Mouse (Mus musculus): ENCODE results near the gene Zfp668. TPM values are rescaled to one million over a fixed set of nuclear protein-coding genes. Genes with fewer than 3 reads are reported as not detected.

Gene Zfp668
- polyA plus RNA-seq, 1 experiment: 18.0 TPM

- H3K4me1 ChIP-seq: peaks cover 69% of the 10 kb centered on the region
- H3K4me3 ChIP-seq (replicated peaks): peak overlapping the region; percentile 23
- H3K27me3 ChIP-seq (replicated peaks): no peaks in the 10 kb centered on the region
- TF ChIP-seq FLI1 (IDR thresholded peaks at IDR 0.05; ENCODE audit: low read length) (no peak), GATA1 (IDR thresholded peaks at IDR 0.05; ENCODE audit: borderline replicate concordance, low read length) (no peak)
- H3K9me3 ChIP-seq: peaks cover 45% of the 10 kb centered on the region
- H3K36me3 ChIP-seq (replicated peaks; ENCODE audit: low read length): peaks cover 70% of the 10 kb centered on the region
Measured at GRCm38 (mm10) chr7:127879301-127879700, 2.7 kb upstream of the Zfp668 start.

GRCm38 (mm10) chr7:127876041-127876466 is 574 bp downstream of the Zfp668 start, which contains the start of gene Zfp646:
TSS of gene Zfp646 (plus strand) at chr7:127876221.
- H3K4me3 ChIP-seq (replicated peaks): peak within 1 kb of the TSS; percentile 99
- H3K27me3 ChIP-seq (replicated peaks): no peaks in the 10 kb centered on the region
- TF ChIP-seq FLI1 (IDR thresholded peaks at IDR 0.05; ENCODE audit: low read length): no peak
- TF ChIP-seq GATA1 (IDR thresholded peaks at IDR 0.05; ENCODE audit: borderline replicate concordance, low read length): no peak
- peaks cover 52% of the 10 kb centered on the region for H3K36me3 ChIP-seq (replicated peaks; ENCODE audit: low read length)
- peaks cover 28% of the 10 kb centered on the region for H3K9me3 ChIP-seq
- peaks cover 63% of the 10 kb centered on the region for H3K4me1 ChIP-seq

- peak overlapping the region; percentile 99 for H3K4me3 ChIP-seq (replicated peaks)
- no peaks in the 10 kb centered on the region for H3K27me3 ChIP-seq (replicated peaks)
- H3K36me3 ChIP-seq (replicated peaks; ENCODE audit: low read length): peaks cover 50% of the 10 kb centered on the region
- TF ChIP-seq FLI1 (IDR thresholded peaks at IDR 0.05; ENCODE audit: low read length): no peak
- no peak for TF ChIP-seq GATA1 (IDR thresholded peaks at IDR 0.05; ENCODE audit: borderline replicate concordance, low read length)
- peaks cover 60% of the 10 kb centered on the region for H3K4me1 ChIP-seq
- H3K9me3 ChIP-seq: peaks cover 24% of the 10 kb centered on the region
Measured at GRCm38 (mm10) chr7:127875627-127876001, 1.0 kb downstream of the Zfp668 start.

- Histone ChIP-seq H3K9me3 (peaks cover 18% of the 10 kb centered on the region), H3K4me3 (replicated peaks) (peak overlapping the region; percentile 99), H3K4me1 (peaks cover 57% of the 10 kb centered on the region), H3K27me3 (replicated peaks) (no peaks in the 10 kb centered on the region), H3K36me3 (replicated peaks; ENCODE audit: low read length) (peaks cover 50% of the 10 kb centered on the region)
- TF ChIP-seq FLI1 (IDR thresholded peaks at IDR 0.05; ENCODE audit: low read length) (no peak), GATA1 (IDR thresholded peaks at IDR 0.05; ENCODE audit: borderline replicate concordance, low read length) (no peak)
Measured at GRCm38 (mm10) chr7:127874812-127875626, 1.6 kb downstream of the Zfp668 start.

- H3K36me3 ChIP-seq (replicated peaks; ENCODE audit: low read length): peaks cover 70% of the 10 kb centered on the region
- no peak overlapping the region for H3K4me3 ChIP-seq (replicated peaks)
- peaks cover 76% of the 10 kb centered on the region for H3K4me1 ChIP-seq
- H3K27me3 ChIP-seq (replicated peaks): no peaks in the 10 kb centered on the region
- H3K9me3 ChIP-seq: no peaks in the 10 kb centered on the region
- TF ChIP-seq GATA1 (IDR thresholded peaks at IDR 0.05; ENCODE audit: borderline replicate concordance, low read length): no peak
- no peak for TF ChIP-seq FLI1 (IDR thresholded peaks at IDR 0.05; ENCODE audit: low read length)
Measured at GRCm38 (mm10) chr7:127870136-127870821, 6.3 kb downstream of the Zfp668 start.

GRCm38 (mm10) chr7:127869149-127869810 is 7.3 kb downstream of the Zfp668 start:
- no peaks in the 10 kb centered on the region for H3K9me3 ChIP-seq
- H3K4me1 ChIP-seq: peaks cover 67% of the 10 kb centered on the region
- no peaks in the 10 kb centered on the region for H3K27me3 ChIP-seq (replicated peaks)
- peaks cover 80% of the 10 kb centered on the region for H3K36me3 ChIP-seq (replicated peaks; ENCODE audit: low read length)
- no peak overlapping the region for H3K4me3 ChIP-seq (replicated peaks)
- TF ChIP-seq GATA1 (IDR thresholded peaks at IDR 0.05; ENCODE audit: borderline replicate concordance, low read length) (no peak), FLI1 (IDR thresholded peaks at IDR 0.05; ENCODE audit: low read length) (no peak)

- no peak for TF ChIP-seq FLI1 (IDR thresholded peaks at IDR 0.05; ENCODE audit: low read length)
- TF ChIP-seq GATA1 (IDR thresholded peaks at IDR 0.05; ENCODE audit: borderline replicate concordance, low read length): no peak
- Histone ChIP-seq H3K27me3 (replicated peaks) (no peaks in the 10 kb centered on the region), H3K4me3 (replicated peaks) (peak overlapping the region; percentile 46), H3K36me3 (replicated peaks; ENCODE audit: low read length) (peaks cover 82% of the 10 kb centered on the region), H3K4me1 (peaks cover 51% of the 10 kb centered on the region), H3K9me3 (no peaks in the 10 kb centered on the region)
Measured at GRCm38 (mm10) chr7:127867641-127868040, 9.0 kb downstream of the Zfp668 start.

GRCm38 (mm10) chr7:127866434-127866833 is 10.2 kb downstream of the Zfp668 start:
- no peaks in the 10 kb centered on the region for H3K27me3 ChIP-seq (replicated peaks)
- no peak overlapping the region for H3K4me3 ChIP-seq (replicated peaks)
- no peaks in the 10 kb centered on the region for H3K9me3 ChIP-seq
- H3K36me3 ChIP-seq (replicated peaks; ENCODE audit: low read length): peaks cover 79% of the 10 kb centered on the region
- H3K4me1 ChIP-seq: peaks cover 43% of the 10 kb centered on the region
- TF ChIP-seq GATA1 (IDR thresholded peaks at IDR 0.05; ENCODE audit: borderline replicate concordance, low read length) (no peak), FLI1 (IDR thresholded peaks at IDR 0.05; ENCODE audit: low read length) (no peak)

GRCm38 (mm10) chr7:127858258-127858657 is 18.4 kb downstream of the Zfp668 start:
- Histone ChIP-seq H3K27me3 (replicated peaks) (no peaks in the 10 kb centered on the region), H3K36me3 (replicated peaks; ENCODE audit: low read length) (peaks cover 33% of the 10 kb centered on the region), H3K9me3 (no peaks in the 10 kb centered on the region), H3K4me1 (peaks cover 50% of the 10 kb centered on the region), H3K4me3 (replicated peaks) (peak overlapping the region; percentile 59)
- TF ChIP-seq GATA1 (IDR thresholded peaks at IDR 0.05; ENCODE audit: borderline replicate concordance, low read length) (0 out of 3 replicates have a peak, but pooled peaks have one; percentile 18), FLI1 (IDR thresholded peaks at IDR 0.05; ENCODE audit: low read length) (no peak)
